Comparison of ENCODE assay signal across 20 mouse cellular contexts in the genomic region with DNA sequence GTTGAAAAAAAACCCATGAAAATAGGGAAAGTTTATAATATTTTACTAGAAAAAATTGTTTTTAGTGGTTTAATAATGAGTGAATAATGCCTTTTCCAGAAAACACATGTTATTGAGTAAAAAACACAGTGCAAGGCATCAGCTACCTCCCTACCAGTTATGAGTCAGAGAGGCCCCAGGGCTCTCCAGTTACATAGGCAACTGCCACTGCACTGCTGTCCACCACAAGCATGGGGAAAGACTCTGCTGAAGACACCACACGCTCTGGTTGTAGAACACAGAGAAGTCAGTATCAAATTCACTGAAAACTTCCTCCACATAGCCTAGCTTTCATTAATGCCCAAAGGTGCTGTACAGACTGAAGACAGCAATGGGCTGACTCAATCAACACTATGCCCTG.
"Had no signal": no experiment of that assay in that cellular context is flagged by ENCODE, and none has a peak within 500 bp of the region (broad histone marks: within the 10 kb centered on the region; RNA-seq: fewer than 3 reads in every experiment).

No protein-coding gene starts in this region.

- H3K4me2 ChIP-seq: kidney, embryonic 15.5 days; limb, embryonic 15.5 days; liver, embryonic 11.5 days; lung, embryonic 14.5 days; midbrain, embryonic 13.5 days had no signal

- H3K4me1 ChIP-seq: kidney, embryonic 15.5 days; midbrain, embryonic 10.5 days; midbrain, embryonic 13.5 days had no signal

- H3K9me3 ChIP-seq: kidney, embryonic 15.5 days; limb, embryonic 15.5 days; megakaryocyte, embryonic 14.5 days; midbrain, embryonic 10.5 days; midbrain, embryonic 13.5 days had no signal

- H3K27me3 ChIP-seq: kidney, embryonic 15.5 days; limb, embryonic 15.5 days; megakaryocyte, embryonic 14.5 days; midbrain, embryonic 13.5 days had no signal

- ATAC-seq: liver, postnatal 0 days; lung, postnatal 0 days; midbrain, embryonic 13.5 days; midbrain, embryonic 16.5 days had no signal

- H3K4me3 ChIP-seq: kidney, embryonic 15.5 days; limb, embryonic 15.5 days; megakaryocyte, embryonic 14.5 days; midbrain, embryonic 10.5 days; midbrain, embryonic 13.5 days had no signal

- H3K36me3 ChIP-seq: kidney, embryonic 15.5 days; limb, embryonic 15.5 days; midbrain, embryonic 10.5 days; midbrain, embryonic 13.5 days had no signal

- DNase-seq: kidney, postnatal 10 days; kidney, postnatal 36 days; liver, postnatal 0 days; lung, embryonic 14.5 days; right cerebral cortex, adult 18-20 months; right cerebral cortex, postnatal 14 days; right cerebral cortex, postnatal 4 days; thymus, adult 2 months; thymus, postnatal 14 days; thymus, postnatal 4 days had no signal

- H3K9ac ChIP-seq: kidney, embryonic 15.5 days; limb, embryonic 15.5 days; liver, embryonic 14.5 days; liver, postnatal 0 days; lung, embryonic 14.5 days; midbrain, embryonic 13.5 days had no signal

- H3K27ac ChIP-seq: kidney, embryonic 15.5 days; limb, embryonic 15.5 days; liver, embryonic 14.5 days; midbrain, embryonic 10.5 days; midbrain, embryonic 13.5 days; stomach, postnatal 0 days had no signal
